Mouse (Mus musculus): ENCODE data around the gene Pex5. TPM values are rescaled to one million over a fixed set of nuclear protein-coding genes. Genes with fewer than 3 reads are reported as not detected.

Pex5 gene
- polyA plus RNA-seq, 1 experiment, result 41.2 TPM

- DNase-seq (ENCODE audit: low spot score), result no peak
Observed at GRCm38 (mm10) chr6:124360549-124360948, 54.3 kb downstream of the Pex5 start.

DNA sequence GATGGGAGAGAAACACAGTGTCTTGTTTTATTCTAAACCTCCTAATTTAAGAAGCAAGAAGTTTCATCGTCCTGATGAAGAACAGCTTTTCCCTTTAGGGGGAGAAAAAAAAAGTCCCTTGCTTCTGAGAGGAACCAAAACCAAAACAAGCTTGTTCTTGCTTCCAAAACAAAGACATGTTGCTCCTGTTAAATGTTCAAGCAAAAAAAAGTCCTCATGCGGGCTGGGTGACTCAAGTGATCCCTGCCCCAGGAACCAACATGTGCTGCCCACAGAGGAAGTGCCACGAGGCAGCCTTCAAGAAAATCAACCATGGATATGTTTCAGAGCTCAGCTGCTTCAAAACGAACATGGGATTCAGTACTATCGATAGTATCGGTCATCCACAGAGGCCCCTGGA lies 55.9 kb downstream of the Pex5 start:
- no peak for DNase-seq (ENCODE audit: low spot score)

- no peak for DNase-seq (ENCODE audit: low spot score)
Observed at GRCm38 (mm10) chr6:124353246-124353645, 61.6 kb downstream of the Pex5 start.

Other genes starting within 250 kb of the Pex5 start
- not detected in 2 replicates for gene Vmn2r27, start 183.2 kb downstream of the Pex5 start, polyA plus RNA-seq (2012; rRNA removed)
- gene Cd163, start 110.4 kb downstream of the Pex5 start, polyA plus RNA-seq (2012; rRNA removed), result 4.9 and 10.5 TPM in 2 replicates
- 1.4 and 1.6 TPM in 2 replicates for gene Clstn3, start 49.7 kb upstream of the Pex5 start, polyA plus RNA-seq (2012; rRNA removed)
- 5.0 and 6.3 TPM in 2 replicates for gene C1rl, start 78.0 kb upstream of the Pex5 start, polyA plus RNA-seq (2012; rRNA removed)
- gene C1ra, start 97.3 kb upstream of the Pex5 start, polyA plus RNA-seq (2012; rRNA removed), result 74.5 and 121 TPM in 2 replicates
- gene C1s1, start 127.3 kb upstream of the Pex5 start, polyA plus RNA-seq (2012; rRNA removed), result 327 and 369 TPM in 2 replicates
- gene C1rb, start 155.2 kb upstream of the Pex5 start, polyA plus RNA-seq (2012; rRNA removed), result 0.08 and 0.09 TPM in 2 replicates
- gene C1s2, start 221.0 kb upstream of the Pex5 start, polyA plus RNA-seq (2012; rRNA removed), result 0.52 and 0.57 TPM in 2 replicates
- gene Lpcat3, start 248.0 kb upstream of the Pex5 start, polyA plus RNA-seq (2012; rRNA removed), result 84.5 and 91.6 TPM in 2 replicates